Mouse (Mus musculus) ES-Bruce4 (cell line): Measurements from ENCODE around the gene Fbxl3.

Source experiments
- CTCF ChIP-seq: IDR thresholded peaks from one replicate; pipeline ENCODE4 v1.8.1; 2011; ENCODE audit warnings: low read depth, low read length
- EP300 ChIP-seq: IDR thresholded peaks from 2 replicates; pipeline ENCODE4 v1.6.1; 2011; ENCODE audit warnings: low read depth, low read length; ENCODE audit not compliant: insufficient read depth
- POLR2A ChIP-seq: IDR thresholded peaks from one replicate; pipeline ENCODE4 v1.8.1; 2011; ENCODE audit warnings: low read length; ENCODE audit not compliant: insufficient read depth

DNA sequence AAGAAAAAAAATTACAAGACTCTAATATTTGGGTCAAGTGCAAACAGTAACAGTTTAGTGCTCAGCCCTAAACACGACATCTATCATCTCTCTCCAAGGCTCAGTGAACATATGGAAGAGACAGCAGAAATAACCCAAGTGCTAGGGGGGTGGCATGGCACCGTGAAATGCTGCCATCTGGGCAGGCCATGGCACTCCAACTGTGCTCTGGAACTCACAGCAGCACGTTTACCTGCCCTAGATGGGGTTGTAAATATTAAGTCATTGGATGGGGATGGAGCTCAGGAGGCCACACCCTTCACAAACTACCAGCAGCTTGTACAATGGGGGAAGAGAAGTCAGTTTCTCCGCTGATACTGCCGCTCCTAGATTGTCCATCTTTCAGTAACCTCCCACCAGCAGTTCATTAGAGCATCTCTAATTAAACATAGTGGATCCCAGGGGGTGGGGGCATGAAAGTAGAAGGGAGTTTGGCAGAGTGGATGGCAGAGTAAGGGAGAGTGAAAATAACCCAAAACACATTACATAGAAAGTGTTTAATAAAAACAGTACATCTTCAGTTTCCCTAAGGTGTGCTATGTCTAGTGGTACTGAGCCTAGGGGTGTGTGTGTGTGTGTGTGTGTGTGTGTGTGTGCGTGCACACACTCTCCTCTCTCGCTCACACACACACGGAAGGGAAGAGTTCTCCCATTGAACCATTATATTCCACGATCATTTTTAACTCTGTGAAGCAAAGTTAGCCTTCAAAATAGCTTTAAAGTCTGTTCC, 20.0 kb downstream of the Fbxl3 start:
- no peak for TF ChIP-seq EP300
- TF ChIP-seq POLR2A, result no peak
- TF ChIP-seq CTCF, result no peak
